ENCODE assay signal across 10 mouse cellular contexts in the genomic region with DNA sequence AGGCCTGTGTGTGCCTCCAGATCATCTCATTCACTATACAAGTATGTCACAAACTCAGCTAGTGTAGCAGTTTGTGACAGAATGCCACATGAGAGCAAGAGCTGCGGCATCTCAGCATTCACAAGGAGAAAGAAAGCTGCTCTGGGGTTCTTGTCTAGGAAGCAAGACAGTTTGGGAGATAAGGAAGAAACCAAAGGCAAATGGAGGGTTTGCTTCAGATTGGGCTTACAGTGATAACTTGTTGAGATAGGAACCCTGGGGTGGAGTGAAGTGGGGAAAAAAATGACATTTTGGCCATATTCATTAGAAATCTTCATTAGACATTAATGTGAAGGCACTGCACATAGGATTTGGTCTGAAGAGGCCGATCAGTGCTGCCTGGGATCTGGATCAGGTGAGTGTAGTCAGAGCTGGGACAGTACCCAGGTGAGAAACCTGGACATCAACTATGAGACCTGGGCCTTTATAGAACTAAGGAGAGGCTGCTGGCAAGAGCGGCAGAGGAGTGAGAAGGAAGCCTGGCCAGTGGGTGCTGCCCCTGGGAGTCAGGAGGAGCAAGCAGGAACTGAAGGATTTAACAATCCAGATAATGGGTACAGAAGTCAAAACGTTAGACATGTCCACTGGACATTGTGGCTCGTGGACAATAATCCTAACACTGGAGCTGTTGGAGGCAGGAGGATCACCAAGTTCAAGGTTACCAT. TPM values are rescaled to one million over a fixed set of nuclear protein-coding genes. Genes with fewer than 3 reads are reported as not detected.
DNase-seq lines count a peak whose midpoint lies in the region; ATAC-seq and TF ChIP-seq lines count a peak whose summit lies in the region.
"Had no signal": no experiment of that assay in that cellular context is flagged by ENCODE, and none has a peak within 500 bp of the region (broad histone marks: within the 10 kb centered on the region; RNA-seq: fewer than 3 reads in every experiment).

No protein-coding gene starts in this region.

- H3K27ac ChIP-seq in heart, embryonic 10.5 days = no peak overlapping the region
- H3K27ac ChIP-seq in midbrain, embryonic 10.5 days (replicated peaks) = no peak overlapping the region
- H3K27ac ChIP-seq in midbrain, embryonic 14.5 days (replicated peaks; ENCODE audit: low read depth, low read length) = no peak overlapping the region
- H3K27ac ChIP-seq in intestine, postnatal 0 days (ENCODE audit: low read depth, low read length) = no peak overlapping the region
- H3K27ac ChIP-seq in stomach, embryonic 15.5 days = peak overlapping the region; percentile 82; the same call in 1 of the 2 replicates

- no peak overlapping the region for H3K9ac ChIP-seq in midbrain, embryonic 14.5 days (replicated peaks; ENCODE audit: low read length)
- no peak overlapping the region for H3K9ac ChIP-seq in intestine, postnatal 0 days (ENCODE audit: low read depth, low read length)
- no peak overlapping the region for H3K9ac ChIP-seq in stomach, embryonic 15.5 days

- H3K4me1 ChIP-seq in heart, embryonic 10.5 days = peaks cover 65% of the 10 kb centered on the region
- H3K4me1 ChIP-seq in midbrain, embryonic 10.5 days = peaks cover 73% of the 10 kb centered on the region
- peaks cover 26% of the 10 kb centered on the region for H3K4me1 ChIP-seq in midbrain, embryonic 14.5 days (ENCODE audit: control insufficient read depth, insufficient read depth, low read length)
- H3K4me1 ChIP-seq in intestine, postnatal 0 days (replicated peaks; ENCODE audit: control insufficient read depth, insufficient read depth, low read length) = peaks cover 17% of the 10 kb centered on the region
- peaks cover 57% of the 10 kb centered on the region for H3K4me1 ChIP-seq in stomach, embryonic 15.5 days

- H3K9me3 ChIP-seq in heart, embryonic 10.5 days = no peaks in the 10 kb centered on the region
- no peaks in the 10 kb centered on the region for H3K9me3 ChIP-seq in midbrain, embryonic 10.5 days (replicated peaks)
- no peaks in the 10 kb centered on the region for H3K9me3 ChIP-seq in midbrain, embryonic 14.5 days (ENCODE audit: control insufficient read depth, low read length)
- H3K9me3 ChIP-seq in intestine, postnatal 0 days (ENCODE audit: control insufficient read depth) = no peaks in the 10 kb centered on the region
- no peaks in the 10 kb centered on the region for H3K9me3 ChIP-seq in stomach, embryonic 15.5 days

- H3K4me3 ChIP-seq in heart, embryonic 10.5 days = peak overlapping the region; percentile 84; the same call in 1 of the 2 replicates
- peak overlapping the region; percentile 88 for H3K4me3 ChIP-seq in midbrain, embryonic 10.5 days
- no peak overlapping the region for H3K4me3 ChIP-seq in midbrain, embryonic 14.5 days (replicated peaks; ENCODE audit: low read depth, low read length)
- H3K4me3 ChIP-seq in intestine, postnatal 0 days (ENCODE audit: low read depth, low read length) = no peak overlapping the region
- peak overlapping the region; percentile 55 for H3K4me3 ChIP-seq in stomach, embryonic 15.5 days (replicated peaks)

- peaks cover 47% of the 10 kb centered on the region for H3K27me3 ChIP-seq in heart, embryonic 10.5 days (ENCODE audit: insufficient read depth, poor library complexity, severe bottlenecking)
- peaks cover 58% of the 10 kb centered on the region for H3K27me3 ChIP-seq in midbrain, embryonic 10.5 days (ENCODE audit: low read depth, poor library complexity, severe bottlenecking)
- peaks cover 30% of the 10 kb centered on the region for H3K27me3 ChIP-seq in midbrain, embryonic 14.5 days (ENCODE audit: control insufficient read depth, insufficient read depth, low read length)
- no peaks in the 10 kb centered on the region for H3K27me3 ChIP-seq in intestine, postnatal 0 days (replicated peaks; ENCODE audit: control insufficient read depth, insufficient read depth, low read length)
- no peaks in the 10 kb centered on the region for H3K27me3 ChIP-seq in stomach, embryonic 15.5 days (replicated peaks)

- WGBS in heart, embryonic 10.5 days = 75% methylated on average over 5 of the region's 5 CpGs
- WGBS in midbrain, embryonic 10.5 days = 81% methylated on average over 5 of the region's 5 CpGs
- 78% methylated on average over 5 of the region's 5 CpGs for WGBS in midbrain, embryonic 14.5 days
- WGBS in intestine, postnatal 0 days = 72% methylated on average over 5 of the region's 5 CpGs
- 76% methylated on average over 5 of the region's 5 CpGs for WGBS in stomach, embryonic 15.5 days

- no peak for ATAC-seq in midbrain, embryonic 14.5 days (ENCODE audit: low FRiP score, low TSS enrichment)
- ATAC-seq in intestine, postnatal 0 days = no peak
- ATAC-seq in stomach, embryonic 15.5 days (ENCODE audit: insufficient read depth, low FRiP score, low read depth) = no peak
- ATAC-seq: activated CD4-positive, CD25-positive, alpha-beta regulatory T cell, adult 4 months had no signal

- TF ChIP-seq CTCF in intestine, postnatal 0 days (IDR thresholded peaks at IDR 0.05; ENCODE audit: low read depth) = no peak

- DNase-seq in heart, embryonic 10.5 days (ENCODE audit: low spot score) = no peak
- DNase-seq in heart, postnatal 36 days = no peak
- no peak for DNase-seq in midbrain, embryonic 10.5 days (ENCODE audit: low spot score)
- DNase-seq in midbrain, embryonic 14.5 days = no peak
- no peak for DNase-seq in layer of hippocampus, postnatal 36 days
- DNase-seq in left cerebral cortex, postnatal 36 days (ENCODE audit: low spot score in 2 of 2) = no peak
- DNase-seq: gastrocnemius, postnatal 36 days had no signal

- H3K36me3 ChIP-seq in heart, embryonic 10.5 days = peaks cover 15% of the 10 kb centered on the region
- H3K36me3 ChIP-seq in midbrain, embryonic 10.5 days = peaks cover 16% of the 10 kb centered on the region
- peaks cover 11% of the 10 kb centered on the region for H3K36me3 ChIP-seq in midbrain, embryonic 14.5 days (ENCODE audit: control insufficient read depth, insufficient read depth, low read length)
- H3K36me3 ChIP-seq in intestine, postnatal 0 days (ENCODE audit: control insufficient read depth, insufficient read depth) = peaks cover 9% of the 10 kb centered on the region
- H3K36me3 ChIP-seq in stomach, embryonic 15.5 days = peaks cover 5% of the 10 kb centered on the region

- no peak overlapping the region; the same call in 1 of the 2 replicates for H3K4me2 ChIP-seq in midbrain, embryonic 14.5 days (ENCODE audit: low read length)
- H3K4me2 ChIP-seq in intestine, postnatal 0 days (replicated peaks; ENCODE audit: low read depth) = peak overlapping the region; percentile 77
- peak overlapping the region; percentile 95 for H3K4me2 ChIP-seq in stomach, embryonic 15.5 days

- intact Hi-C loops in heart, postnatal 36 days (cut with DNase I) = no loop called here
- intact Hi-C loops in left cerebral cortex, postnatal 36 days (cut with DNase I) = no loop called here

RNA-seq across cellular contexts. Expression of gene Rassf1, which starts 1.5 kb away (rescaled TPM):
- 50.5 and 51.7 TPM in 2 replicates for polyA plus RNA-seq in heart, embryonic 10.5 days (2016; fragmentation: Nextera tagmentation; extraction: Ambion mirVana)
- 10 to 100 TPM; 16.5 to 17.3 TPM for total RNA-seq in heart, postnatal 36 days (2021)
- 54.2 and 54.8 TPM in 2 replicates for polyA plus RNA-seq in midbrain, embryonic 10.5 days (2016; fragmentation: Nextera tagmentation; extraction: Ambion mirVana)
- polyA plus RNA-seq in midbrain, embryonic 14.5 days (2014; fragmentation: Nextera tagmentation; extraction: Ambion mirVana) = 35.5 and 40.4 TPM in 2 replicates
- polyA plus RNA-seq in intestine, postnatal 0 days (2015; fragmentation: Nextera tagmentation; extraction: Ambion mirVana) = 44.3 and 48.0 TPM in 2 replicates
- polyA plus RNA-seq in stomach, embryonic 15.5 days (2015; fragmentation: Nextera tagmentation; extraction: Ambion mirVana) = 53.9 and 58.0 TPM in 2 replicates
- total RNA-seq in layer of hippocampus, postnatal 36 days (2021) = 10 to 100 TPM; 15.8 TPM
- 10 to 100 TPM; 16.7 to 19.0 TPM for total RNA-seq in left cerebral cortex, postnatal 36 days (2021)

RNA-seq across cellular contexts. Expression of gene Zmynd10, which starts 5.7 kb away (rescaled TPM):
- 0.17 TPM in 1 of 2 replicates, not detected in the other for polyA plus RNA-seq in heart, embryonic 10.5 days (2016; fragmentation: Nextera tagmentation; extraction: Ambion mirVana)
- not detected for total RNA-seq in heart, postnatal 36 days (2021)
- 0.75 and 1.1 TPM in 2 replicates for polyA plus RNA-seq in midbrain, embryonic 10.5 days (2016; fragmentation: Nextera tagmentation; extraction: Ambion mirVana)
- polyA plus RNA-seq in midbrain, embryonic 14.5 days (2014; fragmentation: Nextera tagmentation; extraction: Ambion mirVana) = 2.2 and 2.5 TPM in 2 replicates
- polyA plus RNA-seq in intestine, postnatal 0 days (2015; fragmentation: Nextera tagmentation; extraction: Ambion mirVana) = 4.0 and 5.0 TPM in 2 replicates
- 0.63 and 0.94 TPM in 2 replicates for polyA plus RNA-seq in stomach, embryonic 15.5 days (2015; fragmentation: Nextera tagmentation; extraction: Ambion mirVana)
- total RNA-seq in layer of hippocampus, postnatal 36 days (2021) = 1 to 10 TPM; 3.4 to 4.3 TPM
- 1 to 10 TPM; 3.4 to 4.3 TPM for total RNA-seq in left cerebral cortex, postnatal 36 days (2021)
- total RNA-seq: gastrocnemius, postnatal 36 days had no signal

RNA-seq across cellular contexts. Expression of gene Tusc2, which starts 10.2 kb away (rescaled TPM):
- 64.7 and 70.0 TPM in 2 replicates for polyA plus RNA-seq in heart, embryonic 10.5 days (2016; fragmentation: Nextera tagmentation; extraction: Ambion mirVana)
- 10 to 100 TPM; 35.1 to 35.3 TPM for total RNA-seq in heart, postnatal 36 days (2021)
- polyA plus RNA-seq in midbrain, embryonic 10.5 days (2016; fragmentation: Nextera tagmentation; extraction: Ambion mirVana) = 79.2 and 84.3 TPM in 2 replicates
- 119 and 120 TPM in 2 replicates for polyA plus RNA-seq in midbrain, embryonic 14.5 days (2014; fragmentation: Nextera tagmentation; extraction: Ambion mirVana)
- 38.7 and 41.6 TPM in 2 replicates for polyA plus RNA-seq in intestine, postnatal 0 days (2015; fragmentation: Nextera tagmentation; extraction: Ambion mirVana)
- polyA plus RNA-seq in stomach, embryonic 15.5 days (2015; fragmentation: Nextera tagmentation; extraction: Ambion mirVana) = 42.6 and 46.1 TPM in 2 replicates
- total RNA-seq in layer of hippocampus, postnatal 36 days (2021) = 10 to 100 TPM; 70.1 to 82.0 TPM
- 100 to 1,000 TPM in 1 of 2 experiments, 10 to 100 TPM in 1; 91.3 to 106 TPM for total RNA-seq in left cerebral cortex, postnatal 36 days (2021)

RNA-seq across cellular contexts. Expression of gene Nprl2, which starts 10.8 kb away (rescaled TPM):
- polyA plus RNA-seq in heart, embryonic 10.5 days (2016; fragmentation: Nextera tagmentation; extraction: Ambion mirVana) = 28.3 and 33.1 TPM in 2 replicates
- total RNA-seq in heart, postnatal 36 days (2021) = 10 to 100 TPM; 17.5 to 18.5 TPM
- polyA plus RNA-seq in midbrain, embryonic 10.5 days (2016; fragmentation: Nextera tagmentation; extraction: Ambion mirVana) = 37.1 and 40.4 TPM in 2 replicates
- 69.4 and 75.7 TPM in 2 replicates for polyA plus RNA-seq in midbrain, embryonic 14.5 days (2014; fragmentation: Nextera tagmentation; extraction: Ambion mirVana)
- polyA plus RNA-seq in intestine, postnatal 0 days (2015; fragmentation: Nextera tagmentation; extraction: Ambion mirVana) = 20.0 and 20.7 TPM in 2 replicates
- 39.1 and 39.7 TPM in 2 replicates for polyA plus RNA-seq in stomach, embryonic 15.5 days (2015; fragmentation: Nextera tagmentation; extraction: Ambion mirVana)
- 10 to 100 TPM; 39.7 to 47.9 TPM for total RNA-seq in layer of hippocampus, postnatal 36 days (2021)
- total RNA-seq in left cerebral cortex, postnatal 36 days (2021) = 10 to 100 TPM; 38.9 to 46.2 TPM

RNA-seq across cellular contexts. Expression of gene Cyb561d2, which starts 10.8 kb away (rescaled TPM):
- 24.1 and 24.5 TPM in 2 replicates for polyA plus RNA-seq in heart, embryonic 10.5 days (2016; fragmentation: Nextera tagmentation; extraction: Ambion mirVana)
- total RNA-seq in heart, postnatal 36 days (2021) = 1 to 10 TPM; 4.7 to 5.3 TPM
- 20.5 and 22.6 TPM in 2 replicates for polyA plus RNA-seq in midbrain, embryonic 10.5 days (2016; fragmentation: Nextera tagmentation; extraction: Ambion mirVana)
- 35.1 and 49.6 TPM in 2 replicates for polyA plus RNA-seq in midbrain, embryonic 14.5 days (2014; fragmentation: Nextera tagmentation; extraction: Ambion mirVana)
- polyA plus RNA-seq in intestine, postnatal 0 days (2015; fragmentation: Nextera tagmentation; extraction: Ambion mirVana) = 36.3 and 38.9 TPM in 2 replicates
- polyA plus RNA-seq in stomach, embryonic 15.5 days (2015; fragmentation: Nextera tagmentation; extraction: Ambion mirVana) = 26.6 and 31.3 TPM in 2 replicates
- total RNA-seq in layer of hippocampus, postnatal 36 days (2021) = 10 to 100 TPM; 15.1 to 18.2 TPM
- total RNA-seq in left cerebral cortex, postnatal 36 days (2021) = 10 to 100 TPM; 16.9 to 17.0 TPM

Comparison
In these comparisons a context has a peak if more than half of its experiments do, and no peak if none do; other contexts are left out.
1. H3K4me3 ChIP-seq: peak in heart, embryonic 10.5 days (single experiment), midbrain, embryonic 10.5 days (single experiment) and stomach, embryonic 15.5 days (single experiment); none in midbrain, embryonic 14.5 days (single experiment) and intestine, postnatal 0 days (single experiment).